Mouse (Mus musculus): ENCODE measurements around the gene Colgalt1. TPM values are rescaled to one million over a fixed set of nuclear protein-coding genes. Genes with fewer than 3 reads are reported as not detected.

Gene Colgalt1
- polyA plus RNA-seq, 1 experiment from 2014 or later = 38.9 TPM

DNA sequence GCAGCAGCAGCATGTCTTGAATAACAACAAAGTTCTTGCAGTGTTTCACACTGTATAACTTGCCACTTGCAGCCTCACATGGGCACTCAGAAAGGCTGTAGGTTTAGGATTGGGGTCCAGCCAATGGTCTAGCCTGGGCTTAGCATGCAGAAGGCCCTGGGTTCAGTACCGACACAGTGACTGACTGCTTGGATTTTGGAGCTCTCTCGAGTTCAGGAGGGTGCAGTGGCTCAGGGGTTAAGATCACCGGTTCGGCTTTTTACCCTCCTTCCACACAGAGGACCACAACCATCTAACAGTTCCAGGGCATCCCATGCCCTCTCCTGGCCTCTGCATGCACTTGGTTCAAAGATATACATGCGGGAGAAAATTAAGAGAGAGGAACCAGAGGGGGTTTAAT, 19.8 kb upstream of the Colgalt1 start:
- peak; percentile 44 for DNase-seq (ENCODE audit: low spot score)

GRCm38 (mm10) chr8:71591471-71592373, 19.1 kb upstream of the Colgalt1 start, which contains the start of gene Pgls:
Pgls (plus strand) TSS chr8:71592176.
- peak; percentile 92 for DNase-seq (ENCODE audit: low spot score)

DNA sequence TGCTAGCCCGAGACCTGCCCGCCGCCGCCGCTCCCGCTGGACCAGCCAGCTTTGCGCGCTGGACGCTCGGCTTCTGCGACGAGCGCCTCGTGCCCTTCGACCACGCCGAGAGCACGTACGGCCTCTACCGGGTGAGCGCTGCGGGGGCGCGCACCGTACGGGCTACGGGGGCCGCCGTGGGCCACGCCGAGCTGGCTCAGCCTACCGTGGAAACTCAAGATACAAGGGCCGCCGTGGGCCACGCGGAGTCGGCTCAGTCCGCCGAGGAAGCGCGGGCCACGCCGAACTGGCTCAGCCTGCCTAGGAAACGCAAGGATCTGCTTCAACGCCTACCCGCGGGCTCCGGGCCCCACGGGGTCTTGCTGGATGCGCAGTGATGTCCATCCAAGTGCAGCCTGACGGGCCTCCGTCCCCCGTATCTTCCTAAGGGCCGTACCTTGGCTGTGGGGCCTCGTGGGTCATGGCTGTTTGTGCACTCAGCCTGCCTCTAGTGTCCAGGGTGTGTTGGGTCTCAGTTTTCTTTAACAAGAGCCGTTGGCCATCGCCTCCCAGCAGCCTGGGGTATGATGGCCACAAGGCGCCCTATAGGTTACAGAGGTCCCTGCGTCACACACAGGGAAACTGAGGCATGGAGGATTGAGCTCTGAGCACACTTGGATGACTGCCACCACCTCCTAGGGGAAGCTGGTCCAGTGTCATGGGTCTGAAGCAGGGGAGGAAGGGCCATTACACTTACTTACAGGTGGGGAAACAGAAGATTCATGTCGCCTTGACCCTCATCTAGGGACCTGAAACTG, 18.2 kb upstream of the Colgalt1 start:
- peak; percentile 69 for DNase-seq (ENCODE audit: low spot score)

- DNase-seq (ENCODE audit: low spot score) = no peak
Observed at GRCm38 (mm10) chr8:71593556-71594323, 17.1 kb upstream of the Colgalt1 start.

- DNase-seq (ENCODE audit: low spot score) = no peak
Observed at GRCm38 (mm10) chr8:71594324-71594722, 16.5 kb upstream of the Colgalt1 start.

DNA sequence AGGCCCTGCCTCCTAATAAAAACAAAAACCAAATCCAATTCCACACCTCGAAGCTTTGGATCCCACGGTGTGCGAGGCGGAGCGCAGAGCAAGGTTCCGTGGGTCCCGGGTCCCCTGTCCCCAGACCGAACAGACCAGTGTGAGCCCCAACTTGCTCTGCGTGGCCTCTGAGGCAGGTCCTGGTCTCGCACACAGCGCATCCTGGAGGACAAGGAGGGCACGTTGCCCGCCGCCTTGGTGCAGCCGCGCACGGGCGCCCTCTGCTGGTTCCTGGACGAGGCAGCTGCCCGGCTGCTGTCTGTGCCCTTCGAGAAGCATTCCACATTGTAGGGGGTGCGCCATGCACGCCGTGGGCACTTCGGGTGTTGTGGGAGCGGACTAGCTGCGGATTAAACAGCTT, 14.9 kb upstream of the Colgalt1 start:
- peak; percentile 88 for DNase-seq (ENCODE audit: low spot score)

DNA sequence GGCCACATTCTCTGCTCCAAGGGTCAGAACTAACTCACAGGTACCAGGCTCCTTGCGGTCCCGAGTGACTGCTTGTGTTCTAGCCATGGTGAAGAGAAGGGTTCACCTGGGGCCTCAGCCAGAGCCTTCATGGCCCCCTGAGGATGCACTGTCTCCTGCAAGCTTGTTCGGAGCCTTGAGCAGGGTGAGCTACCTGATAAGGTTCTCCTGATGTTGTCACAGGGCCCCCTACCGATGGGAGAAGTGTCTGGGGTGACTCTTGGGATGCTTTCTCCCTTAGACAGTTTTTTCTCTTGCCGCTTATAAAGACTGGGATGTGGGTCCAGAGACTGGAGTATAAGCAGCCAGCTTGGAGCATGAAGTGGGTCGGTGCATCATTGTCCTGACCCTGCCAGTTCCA, 14.4 kb upstream of the Colgalt1 start:
- DNase-seq (ENCODE audit: low spot score) = no peak

- DNase-seq (ENCODE audit: low spot score) = no peak
Observed at GRCm38 (mm10) chr8:71596798-71597197, 14.0 kb upstream of the Colgalt1 start.

DNA sequence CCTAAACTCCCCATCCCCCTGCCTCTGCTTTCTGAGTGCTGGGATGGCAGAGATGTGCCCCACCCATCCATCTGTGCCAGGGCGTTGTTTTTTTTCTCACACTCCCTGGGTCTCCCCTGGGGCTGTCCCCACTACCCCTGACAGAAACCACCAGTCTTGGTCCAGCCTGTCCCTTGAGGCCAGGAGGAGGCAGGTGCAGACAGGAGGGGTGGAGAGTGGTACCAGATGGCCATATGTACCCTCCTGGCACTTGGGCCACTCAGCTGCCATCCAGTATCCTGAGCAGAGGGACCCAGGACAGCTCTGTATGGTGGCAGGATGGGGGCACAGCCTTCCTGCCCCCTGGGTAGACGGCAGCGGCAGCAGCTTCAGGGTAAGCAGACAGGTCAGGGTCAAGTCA, 13.3 kb upstream of the Colgalt1 start, which contains the start of gene Fam129c:
Fam129c (plus strand) TSS at position 198 of the 400 bp plus-strand sequence.
- DNase-seq (ENCODE audit: low spot score) = no peak

GRCm38 (mm10) chr8:71598375-71598774, 12.4 kb upstream of the Colgalt1 start:
- DNase-seq (ENCODE audit: low spot score) = no peak

GRCm38 (mm10) chr8:71598841-71599240, 12.0 kb upstream of the Colgalt1 start:
- no peak for DNase-seq (ENCODE audit: low spot score)

GRCm38 (mm10) chr8:71601939-71602665, 8.7 kb upstream of the Colgalt1 start:
- DNase-seq (ENCODE audit: low spot score) = peak; percentile 75

GRCm38 (mm10) chr8:71602666-71603334, 8.0 kb upstream of the Colgalt1 start:
- no peak for DNase-seq (ENCODE audit: low spot score)

GRCm38 (mm10) chr8:71604021-71604420, 6.8 kb upstream of the Colgalt1 start:
- DNase-seq (ENCODE audit: low spot score) = no peak

DNA sequence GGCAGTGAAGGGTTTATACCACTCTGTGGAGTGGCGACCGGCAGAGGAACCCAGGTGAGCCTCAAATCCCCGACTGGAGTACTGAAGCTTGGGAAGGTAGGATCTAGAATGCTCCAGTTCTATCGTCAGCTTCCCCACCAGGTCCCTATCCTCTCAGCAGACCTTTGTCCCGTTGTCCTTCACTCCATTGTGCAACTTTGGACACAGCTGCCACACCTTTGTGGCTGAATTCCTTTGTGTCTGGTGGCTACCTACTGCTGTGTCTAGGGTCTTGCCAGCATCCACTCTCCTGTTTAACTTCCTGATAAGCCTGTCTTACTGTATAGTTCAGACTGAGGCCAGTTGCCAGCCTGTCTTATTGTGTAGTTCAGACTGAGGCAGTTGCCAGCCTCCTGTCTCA, 1.3 kb downstream of the Colgalt1 start:
- DNase-seq (ENCODE audit: low spot score) = no peak

GRCm38 (mm10) chr8:71613418-71613817, 2.6 kb downstream of the Colgalt1 start:
- no peak for DNase-seq (ENCODE audit: low spot score)

- DNase-seq (ENCODE audit: low spot score) = no peak
Observed at GRCm38 (mm10) chr8:71619786-71620185, 9.0 kb downstream of the Colgalt1 start.

DNA sequence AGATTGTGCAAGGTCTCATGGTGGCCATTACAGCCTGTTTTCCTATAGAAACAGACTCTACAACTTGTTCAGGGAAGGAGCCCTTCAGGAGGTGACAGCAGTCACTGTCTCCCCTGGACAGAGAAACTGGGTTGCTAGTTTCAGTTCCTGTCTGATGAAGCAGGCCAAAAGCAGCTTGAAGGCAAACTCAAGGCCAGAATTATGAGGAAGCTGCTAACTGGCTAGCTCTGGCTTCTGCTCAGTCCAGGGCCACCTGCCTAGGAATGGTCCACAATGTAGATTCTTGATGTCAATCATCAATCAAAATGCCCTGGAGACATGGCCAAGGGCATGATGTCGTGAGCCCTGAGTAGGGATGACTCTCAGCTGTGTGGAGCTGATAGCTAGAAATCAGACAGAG, 14.3 kb downstream of the Colgalt1 start:
- no peak for DNase-seq (ENCODE audit: low spot score)

- no peak for DNase-seq (ENCODE audit: low spot score)
Observed at GRCm38 (mm10) chr8:71626753-71627152, 16.0 kb downstream of the Colgalt1 start.
